Mouse (Mus musculus) lung, postnatal 10 days (tissue): ENCODE results near the gene Ntm.

Experiments
- DNase-seq: peaks from one replicate; pipeline ENCODE4 v3.0.0; 2021

Gene Ntm

DNA sequence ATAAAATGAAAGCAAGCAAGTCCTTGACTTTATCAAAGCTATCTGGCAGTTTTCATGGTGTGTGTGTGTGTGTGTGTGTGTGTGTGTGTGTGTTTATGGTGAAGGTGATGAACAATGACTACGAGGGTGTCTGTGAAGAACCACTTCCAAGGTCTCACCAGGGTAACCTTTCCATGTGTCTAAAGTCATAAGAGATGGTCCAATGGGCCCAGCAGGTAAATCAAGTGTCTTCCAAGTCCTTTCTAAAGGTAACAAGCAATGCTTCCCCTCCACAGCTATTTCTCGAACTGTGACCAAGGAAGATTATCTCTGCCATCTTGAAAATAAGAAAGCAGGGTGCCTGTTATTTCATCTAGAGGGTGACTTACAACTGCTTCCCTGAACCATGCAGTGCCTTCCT lies 747.1 kb downstream of the Ntm start:
- no peak for DNase-seq

DNA sequence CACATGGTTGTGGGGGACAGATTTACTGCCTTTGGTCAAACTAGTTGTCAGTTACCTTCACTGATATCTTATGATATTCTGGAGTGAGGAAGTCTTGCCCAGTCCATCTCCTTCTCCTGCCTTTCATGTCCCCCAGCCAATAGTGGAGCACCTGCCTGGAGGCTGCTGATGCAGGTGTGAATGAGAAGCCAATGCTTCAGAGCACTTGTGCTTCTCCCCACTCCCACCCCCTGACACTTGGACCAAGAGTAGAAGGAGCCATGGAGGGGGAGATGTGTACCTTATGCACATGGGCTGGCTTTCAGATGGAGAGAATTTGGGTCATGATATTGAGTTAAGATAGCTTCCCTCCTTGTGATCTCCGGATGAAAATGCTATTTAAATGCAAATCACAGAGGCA lies 747.7 kb downstream of the Ntm start:
- DNase-seq = no peak

DNA sequence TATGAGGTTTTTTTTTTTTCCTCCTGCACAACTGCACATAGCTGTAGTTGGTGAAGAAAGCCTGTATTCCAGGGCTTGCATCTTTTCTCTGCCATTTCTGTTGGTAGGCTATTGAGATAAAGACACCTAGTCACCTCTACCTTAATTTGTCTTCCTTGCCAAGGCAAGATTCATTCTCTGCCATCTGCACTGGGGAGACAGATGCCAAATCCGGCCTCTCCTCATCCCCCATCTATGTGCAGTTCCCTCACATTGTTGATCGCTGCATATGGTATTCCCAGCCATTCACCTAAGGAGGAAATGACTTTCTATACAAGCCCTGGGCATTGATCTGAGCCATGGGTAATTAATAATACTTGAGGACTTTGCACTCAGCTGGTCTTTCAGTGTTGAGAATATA lies 753.7 kb downstream of the Ntm start:
- no peak for DNase-seq

DNA sequence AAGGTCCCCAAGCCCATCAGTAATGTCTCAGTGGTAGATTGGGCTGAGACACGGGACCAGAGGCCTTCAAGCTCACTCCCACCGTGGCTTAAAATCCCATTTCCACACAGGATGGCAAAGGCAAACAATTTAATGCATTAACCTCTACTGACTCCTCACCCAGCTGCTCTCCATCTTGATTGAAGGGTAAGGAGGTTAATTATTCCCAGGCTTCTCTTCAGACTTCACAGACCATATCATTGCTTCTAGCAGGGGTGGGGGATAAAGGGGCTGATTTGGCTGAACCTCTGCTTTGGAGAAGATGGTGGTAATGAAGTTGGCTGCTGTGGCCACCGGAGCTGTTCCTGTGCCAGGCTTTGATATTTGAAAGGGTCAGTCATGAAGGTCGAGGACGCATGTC lies 754.8 kb downstream of the Ntm start:
- DNase-seq = no peak

DNA sequence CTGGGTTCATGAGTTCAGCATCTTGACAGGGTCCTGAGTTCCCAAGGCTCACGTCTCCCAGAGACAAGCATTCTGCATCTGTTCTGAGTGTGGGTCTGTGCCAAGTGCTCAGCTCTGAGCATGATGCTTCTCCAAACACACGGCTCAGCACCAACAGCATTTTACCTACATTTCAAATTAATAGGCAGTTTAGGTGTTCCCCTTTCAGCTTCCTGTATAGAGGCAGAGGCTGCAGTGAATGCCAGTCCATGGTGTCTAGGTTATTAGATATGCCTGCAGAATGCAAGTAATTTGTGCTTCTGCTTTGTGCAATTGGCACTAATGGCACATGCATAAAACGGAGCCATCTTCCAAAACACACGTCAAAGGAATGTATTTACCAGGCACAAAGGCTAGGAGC lies 757.3 kb downstream of the Ntm start:
- no peak for DNase-seq

DNA sequence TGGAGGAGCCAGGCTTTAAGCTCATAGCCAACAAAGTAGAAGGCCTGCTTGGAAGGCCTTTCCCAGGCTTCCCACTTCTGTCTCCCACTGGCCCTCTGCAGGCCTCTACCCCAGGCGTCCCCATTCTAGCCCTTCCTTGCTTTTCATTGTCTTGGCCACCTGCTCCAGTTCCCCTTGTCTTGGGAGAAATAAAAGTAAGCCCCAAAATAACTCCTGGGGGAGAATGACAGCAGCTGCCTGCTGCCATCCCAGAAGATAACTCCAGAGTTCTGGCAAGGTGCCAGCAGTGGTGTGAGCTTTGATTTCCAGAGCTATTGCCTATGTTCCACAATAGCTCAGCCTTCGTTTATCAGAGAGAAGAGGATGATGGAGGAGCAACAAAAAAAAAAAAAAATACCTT lies 760.7 kb downstream of the Ntm start:
- peak; percentile 7 for DNase-seq

DNA sequence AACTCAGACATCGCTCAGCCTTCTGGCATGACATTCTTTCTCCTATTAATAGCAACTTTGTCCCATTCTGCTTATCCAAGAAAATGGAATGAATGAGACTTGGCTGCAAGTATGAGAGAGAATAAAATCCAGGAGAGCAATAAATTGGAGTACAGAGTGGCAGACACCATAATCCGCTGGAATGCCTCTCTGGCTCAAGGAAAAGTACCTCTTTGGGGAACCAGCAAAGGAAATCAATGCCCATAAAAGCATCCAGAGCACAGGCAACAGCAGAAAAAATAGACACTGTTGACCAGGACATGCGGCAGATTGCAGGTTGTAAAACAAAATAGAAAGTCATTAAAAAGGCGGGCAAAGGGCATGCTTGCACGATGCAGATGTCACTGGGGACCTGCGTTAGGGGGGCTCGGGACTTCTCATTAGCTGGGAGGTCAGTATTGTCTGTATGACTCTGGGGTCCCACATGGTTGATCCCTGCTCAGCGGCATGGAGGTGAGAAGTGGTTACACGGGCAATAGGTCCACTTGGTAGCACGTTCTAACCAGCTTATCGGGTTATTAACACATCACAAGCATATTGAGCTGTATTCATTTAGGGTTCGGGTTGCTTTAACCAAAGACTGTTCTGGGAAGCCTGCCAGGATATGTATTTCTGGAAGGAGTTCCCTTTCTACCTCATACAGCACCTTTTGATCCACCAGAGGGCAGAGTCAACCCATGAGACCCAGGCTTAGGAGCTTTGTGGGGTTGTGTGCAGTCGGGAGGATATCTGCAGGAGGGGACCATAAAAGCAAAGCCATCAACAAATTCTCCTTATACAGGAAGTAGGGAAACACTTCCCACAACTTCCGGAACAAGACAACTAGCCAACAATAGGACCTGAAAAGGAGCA lies 761.5 kb downstream of the Ntm start:
- peak; percentile 37 for DNase-seq

DNA sequence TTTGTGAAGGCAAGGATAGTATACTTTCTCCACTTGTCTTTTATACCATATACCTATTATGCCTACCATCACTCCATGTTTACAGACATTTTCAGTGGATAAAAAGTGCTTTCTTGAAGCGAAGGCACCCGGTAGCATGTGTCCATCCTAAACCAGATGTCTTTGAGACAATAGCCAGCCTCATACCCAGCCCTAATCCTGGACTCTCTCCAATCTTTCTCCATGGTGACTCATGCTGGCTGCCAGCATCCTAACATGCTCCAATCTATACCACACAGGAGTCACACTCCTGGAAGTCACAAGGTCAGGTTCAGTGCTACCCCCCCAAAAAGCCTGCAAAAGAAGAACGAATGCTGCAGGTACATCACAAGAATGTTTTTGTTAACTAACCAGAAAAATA lies 765.9 kb downstream of the Ntm start:
- DNase-seq = no peak

DNA sequence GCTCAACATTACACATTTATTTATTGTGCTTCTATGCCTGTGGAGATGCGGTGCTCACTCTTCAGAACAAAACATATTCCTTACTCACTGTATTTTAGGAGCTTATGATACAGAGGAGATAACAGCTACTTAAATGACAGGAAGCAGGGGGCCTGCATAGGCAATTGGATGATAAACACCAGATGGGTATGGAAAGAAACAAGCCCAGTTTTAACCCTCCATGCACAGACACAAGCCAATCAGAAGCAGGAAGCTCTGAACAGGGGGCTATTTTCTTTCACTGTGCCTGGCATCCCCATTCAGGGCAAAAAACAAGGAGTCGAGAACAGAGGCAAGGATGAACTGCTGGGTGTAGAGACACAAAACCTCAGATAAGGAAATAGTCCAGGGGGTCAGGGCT lies 768.7 kb downstream of the Ntm start:
- DNase-seq = no peak

DNA sequence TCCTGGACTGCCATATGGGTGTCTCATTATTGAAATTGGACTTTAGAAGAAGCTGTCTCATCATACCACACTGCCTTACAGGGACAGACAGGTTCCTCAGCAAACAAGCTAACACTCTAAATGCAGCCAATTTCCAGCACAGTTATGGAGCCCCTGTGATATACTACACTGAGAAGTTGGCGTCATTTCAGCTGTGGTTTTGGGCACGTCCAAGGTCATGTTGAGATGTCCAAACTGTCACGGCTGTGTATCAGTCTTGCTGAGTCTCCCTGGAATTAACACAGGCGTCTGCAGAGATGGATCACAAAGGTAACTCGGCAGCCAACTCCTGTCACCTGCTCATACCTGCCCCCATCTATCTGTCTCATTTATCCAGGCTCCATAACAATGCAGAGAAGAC lies 779.9 kb downstream of the Ntm start:
- no peak for DNase-seq

DNA sequence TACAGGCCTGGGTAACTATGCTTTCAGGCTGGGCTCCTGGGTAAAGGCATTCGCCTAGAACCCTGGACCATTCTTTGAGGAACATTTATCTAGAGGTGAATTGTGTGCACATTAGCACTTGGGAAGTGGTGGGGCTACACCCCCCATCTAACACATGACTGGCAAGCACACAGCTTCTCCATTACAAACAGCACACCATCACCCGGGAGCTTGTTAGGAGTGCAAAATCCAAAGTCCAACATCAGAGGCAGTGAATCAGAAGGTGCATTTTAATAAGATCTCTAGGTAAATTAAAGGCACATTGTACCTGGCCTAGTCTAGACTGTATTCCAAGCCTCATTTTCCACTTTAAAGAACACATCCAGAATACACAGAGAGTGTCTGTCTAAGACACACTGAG lies 781.3 kb downstream of the Ntm start:
- no peak for DNase-seq

DNA sequence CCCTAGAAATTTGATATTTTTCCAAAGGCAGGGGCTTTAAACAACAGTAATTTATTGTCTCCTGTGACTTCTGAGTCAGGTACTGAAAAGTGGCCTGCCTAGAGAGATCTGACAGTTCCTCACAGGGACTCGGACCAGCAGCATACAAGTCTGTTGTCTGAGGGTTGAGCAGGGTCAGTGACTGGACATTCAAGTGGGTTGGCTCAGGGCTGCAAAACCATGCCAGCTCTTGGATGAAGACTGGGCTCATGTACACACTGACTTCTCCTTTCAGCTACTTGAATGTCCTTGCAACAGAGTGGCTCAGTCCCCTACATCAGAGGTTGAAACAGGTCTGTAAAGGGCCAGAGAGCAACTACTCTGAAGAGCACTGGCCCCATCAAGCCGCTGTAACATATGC lies 797.2 kb downstream of the Ntm start:
- no peak for DNase-seq

DNA sequence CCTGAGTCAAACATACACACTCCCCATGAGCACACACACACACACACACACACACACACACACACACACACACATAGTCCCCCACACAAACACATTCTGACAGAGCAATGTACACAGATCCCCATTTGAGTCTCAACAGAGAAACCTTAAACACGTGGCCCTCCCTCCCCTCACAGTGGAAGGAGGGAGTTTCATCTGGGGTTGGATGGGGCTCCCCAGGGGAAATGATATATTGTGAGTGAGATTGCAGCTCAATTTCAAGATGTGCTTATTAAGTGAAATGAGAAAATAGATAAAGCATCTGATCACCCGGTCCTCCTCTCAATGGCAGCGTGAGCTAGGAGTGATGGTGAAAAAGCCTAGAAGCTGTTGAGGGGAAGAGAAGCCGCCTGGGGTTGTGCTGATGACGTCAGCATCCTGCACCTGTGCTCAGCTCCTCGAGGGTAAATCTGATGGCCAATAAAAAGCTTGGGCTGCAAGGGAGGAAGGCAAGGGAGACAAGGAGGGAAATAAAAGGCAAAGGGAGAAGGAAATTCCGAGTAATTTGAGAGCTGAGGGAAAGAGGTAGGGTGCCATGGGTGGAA lies 801.8 kb downstream of the Ntm start:
- no peak for DNase-seq

DNA sequence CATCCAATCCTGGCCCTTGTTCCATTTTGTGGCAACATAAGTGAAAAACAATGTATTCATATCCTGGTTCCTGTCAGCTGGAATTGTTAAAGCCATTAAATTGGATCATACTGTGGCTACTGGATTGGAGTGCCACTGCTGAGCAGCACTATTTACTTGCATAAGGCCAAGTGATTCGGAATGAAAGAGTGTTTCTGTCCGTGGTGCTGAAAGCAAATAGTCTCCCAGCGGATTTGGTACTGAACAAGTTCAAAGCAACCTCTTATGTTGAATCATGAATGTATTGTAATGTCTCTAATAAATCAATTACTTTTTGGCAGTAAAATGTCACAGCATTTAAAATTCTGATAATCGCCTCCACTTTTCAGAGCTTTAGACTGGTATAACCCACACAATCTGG lies 817.0 kb downstream of the Ntm start:
- peak; percentile 73 for DNase-seq

DNA sequence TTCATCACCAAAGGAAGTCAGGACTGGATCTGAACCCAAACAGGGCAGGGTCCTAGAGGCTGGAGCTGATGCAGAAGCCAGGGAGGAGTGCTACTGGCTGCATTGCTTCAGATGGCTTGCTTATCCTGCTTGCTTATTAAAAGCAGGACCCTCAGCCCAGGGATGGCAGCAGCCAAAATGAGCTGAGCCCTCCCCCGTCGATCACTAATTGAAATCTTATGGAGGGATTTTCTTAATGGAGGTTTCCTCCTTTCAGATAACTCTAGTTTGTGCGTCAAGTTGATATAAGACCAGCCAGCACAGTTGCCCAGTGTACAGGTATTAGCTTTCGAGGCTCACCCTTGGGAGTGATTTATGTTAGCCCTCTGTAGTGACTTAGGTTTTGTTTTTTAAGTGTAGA lies 826.9 kb downstream of the Ntm start:
- DNase-seq = no peak

DNA sequence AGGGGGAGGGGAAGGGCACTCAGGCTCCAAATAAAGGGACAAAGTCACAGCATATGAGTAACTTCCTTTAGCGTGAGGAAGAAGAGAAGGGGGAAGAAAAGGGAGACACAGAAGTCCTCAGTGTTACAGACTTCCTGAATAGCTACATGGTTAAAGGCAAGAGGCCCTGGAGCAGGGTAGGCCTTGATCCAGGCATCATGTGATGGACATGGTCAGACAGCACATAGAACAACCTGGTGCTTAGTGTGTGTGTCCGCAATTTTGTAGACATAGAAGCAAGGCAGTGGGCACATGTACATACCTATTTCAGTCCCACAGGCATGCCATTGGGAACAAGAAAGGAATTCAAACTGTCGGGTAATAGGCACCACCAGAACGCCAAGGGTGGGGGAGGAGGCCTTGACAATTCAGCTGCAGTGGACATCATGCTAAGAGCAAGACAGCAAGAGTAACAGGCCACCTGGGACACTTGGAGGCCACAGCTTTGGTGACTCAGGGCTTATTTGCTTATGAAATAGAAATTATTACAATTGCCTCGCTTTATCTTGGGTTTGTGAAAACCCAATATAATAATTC lies 832.1 kb downstream of the Ntm start:
- no peak for DNase-seq

DNA sequence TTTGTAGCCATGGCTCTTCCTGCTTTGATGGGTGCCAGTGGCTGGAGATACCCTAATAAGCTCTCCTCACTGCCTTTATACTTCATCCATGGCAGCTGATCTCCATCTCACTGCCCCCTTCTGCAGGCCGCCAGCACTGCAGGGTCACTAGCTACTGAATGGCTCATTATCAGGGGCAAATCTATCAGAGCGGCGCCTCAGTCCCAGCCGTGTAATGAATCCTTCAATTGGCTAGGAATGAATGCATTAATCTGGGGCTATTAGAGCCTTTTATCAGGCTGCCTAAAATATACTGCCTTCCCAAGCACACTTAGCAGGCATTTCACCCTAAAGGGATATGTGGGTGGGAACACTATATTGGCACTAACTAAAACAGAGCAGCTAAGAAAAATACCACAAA lies 832.6 kb downstream of the Ntm start:
- no peak for DNase-seq

DNA sequence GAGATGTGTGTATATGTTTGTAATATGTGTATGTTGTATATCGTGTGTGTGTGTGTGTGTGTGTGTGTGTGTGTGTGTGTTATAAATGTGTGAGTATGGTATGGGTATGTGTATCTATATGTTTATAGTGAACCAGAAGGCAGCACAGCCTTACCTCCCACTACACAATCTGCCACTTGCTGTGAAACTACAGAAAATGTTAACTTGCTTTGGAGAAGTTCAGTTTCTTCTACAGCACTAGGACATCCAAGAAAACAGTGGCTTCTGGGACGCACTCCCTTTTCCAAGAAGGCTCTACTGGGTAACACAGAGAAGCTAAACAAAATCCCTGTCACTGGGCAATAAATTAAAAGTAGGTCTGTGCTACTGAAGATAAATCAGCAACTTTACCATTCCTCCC lies 834.5 kb downstream of the Ntm start:
- no peak for DNase-seq

DNA sequence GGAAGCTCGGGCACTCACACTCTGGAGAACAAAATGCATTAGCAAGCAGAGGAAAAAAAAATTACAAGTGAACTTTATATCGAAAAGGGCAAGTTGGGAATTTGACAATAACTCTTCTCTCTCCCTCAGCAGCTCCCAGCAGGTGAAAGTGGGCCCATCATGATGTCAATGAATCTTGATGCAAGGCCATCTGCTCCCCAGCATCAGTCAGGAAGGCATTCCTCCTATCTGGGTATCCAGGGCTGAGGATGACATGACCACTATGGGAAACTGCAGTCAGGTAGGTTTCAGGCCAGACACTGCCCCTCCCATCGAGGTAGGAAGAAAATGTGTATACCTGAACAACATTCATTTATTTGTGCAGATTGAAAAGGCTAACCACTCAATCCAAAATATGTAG lies 838.5 kb downstream of the Ntm start:
- DNase-seq = no peak

DNA sequence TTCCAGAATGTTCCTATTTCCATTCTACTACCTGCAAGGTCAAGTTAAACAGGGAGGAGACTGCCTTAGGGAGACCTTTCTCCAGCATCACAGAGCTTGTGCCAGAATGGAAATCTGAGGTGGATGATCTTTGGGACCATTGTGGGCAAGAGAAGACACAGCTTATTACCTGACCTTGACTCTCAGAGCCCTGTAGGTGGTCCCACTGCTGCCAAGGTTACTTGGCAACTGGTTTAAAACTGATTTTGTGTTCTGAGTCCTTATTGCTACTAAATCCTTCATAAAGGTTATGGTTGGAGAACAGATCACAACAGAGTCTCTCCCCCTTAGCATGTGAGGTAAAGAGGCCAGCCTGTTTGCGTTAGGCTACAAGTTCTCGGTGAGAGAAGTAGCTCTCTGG lies 839.1 kb downstream of the Ntm start:
- DNase-seq = no peak

DNA sequence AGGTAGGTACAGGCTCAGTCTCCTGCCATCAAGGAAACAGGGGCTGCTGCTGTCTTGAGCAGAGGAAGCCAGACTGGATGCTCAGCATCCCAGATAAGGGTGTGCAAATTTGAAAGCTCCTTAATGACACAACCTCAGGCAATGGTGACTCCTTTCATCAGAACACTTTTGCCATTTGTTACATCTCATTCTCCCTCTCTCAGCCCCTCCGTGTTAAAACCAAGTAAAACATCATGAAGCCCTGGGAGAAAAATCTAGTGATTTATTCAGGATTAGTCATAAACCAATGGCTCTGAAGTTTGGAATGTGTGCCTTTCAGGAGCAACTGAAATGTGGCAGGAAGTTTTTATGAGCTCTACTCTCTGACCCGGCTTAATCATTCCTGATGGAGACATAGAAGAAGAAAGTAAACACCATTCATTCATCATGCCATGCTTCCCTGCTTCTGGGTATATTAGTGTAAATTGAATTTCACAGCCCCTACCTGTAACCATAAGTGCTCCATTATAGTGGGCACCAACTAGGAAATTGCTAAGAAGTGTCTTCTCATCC lies 845.3 kb downstream of the Ntm start:
- DNase-seq = no peak

DNA sequence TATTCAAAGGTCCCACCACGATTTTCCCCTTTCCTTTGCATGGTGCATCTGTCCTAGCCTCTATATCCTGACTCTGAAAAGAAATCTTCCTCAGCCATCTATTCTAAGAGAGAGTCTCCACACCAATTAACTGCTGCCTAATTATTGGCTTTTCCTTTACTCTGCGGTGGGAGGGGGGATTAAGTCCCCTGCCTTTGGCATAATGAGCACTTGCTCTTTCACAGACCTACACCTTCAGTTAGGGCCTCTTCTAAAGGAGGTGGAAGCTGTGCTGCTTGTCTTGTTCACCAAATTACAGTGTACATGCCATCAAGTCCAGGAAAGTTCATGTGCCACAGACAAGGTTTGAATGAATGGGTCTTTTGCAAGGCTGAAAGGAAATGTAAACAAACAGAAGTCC lies 847.6 kb downstream of the Ntm start:
- DNase-seq = no peak

DNA sequence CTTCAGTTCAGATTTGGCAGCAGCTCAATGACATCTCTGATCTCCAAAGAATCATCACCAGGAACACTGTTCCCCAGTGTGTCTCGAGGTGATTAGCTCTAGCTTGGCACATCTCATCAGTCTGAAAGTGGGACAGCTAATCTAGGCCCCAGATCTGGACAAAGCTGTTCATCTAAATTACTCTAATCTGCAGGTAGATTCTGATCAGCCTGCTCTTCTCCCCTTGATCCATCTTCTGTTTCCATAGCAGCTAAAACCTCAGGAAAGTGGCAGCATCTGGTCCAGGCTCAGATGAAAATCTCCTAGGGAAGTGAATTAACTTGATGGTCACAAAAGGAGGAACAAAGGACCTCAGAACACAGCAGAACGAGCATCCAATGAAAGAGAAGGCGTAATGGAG lies 856.2 kb downstream of the Ntm start:
- no peak for DNase-seq

DNA sequence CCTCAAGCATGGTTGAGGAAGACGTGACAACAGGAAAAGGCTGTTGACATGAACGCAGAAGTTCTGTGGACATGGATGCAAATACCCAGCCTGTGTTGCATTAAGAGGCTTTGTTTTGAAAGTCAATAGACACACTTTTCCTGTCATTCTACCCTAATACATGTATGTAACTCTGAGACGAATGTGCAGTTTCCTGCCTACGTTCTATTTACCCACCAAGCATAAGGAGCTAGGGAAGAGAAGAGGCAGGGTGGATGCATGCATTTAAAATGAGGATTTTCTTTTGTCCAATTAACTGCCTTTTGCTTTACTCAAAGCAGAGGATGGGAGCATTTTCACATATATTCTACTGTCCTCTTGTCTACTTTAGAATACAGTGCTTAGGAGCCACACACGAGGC lies 858.5 kb downstream of the Ntm start:
- DNase-seq = no peak
